Mouse (Mus musculus) kidney, adult 9 months (tissue): ENCODE measurements around the gene Gse1.
A peak's percentile ranks its signal among the peaks of the same experiment; 100 is the strongest.

Experiments used
- DNase-seq: peaks from one replicate; pipeline ENCODE4 v3.0.0; 2022

The Gse1 gene

GRCm38 (mm10) chr8:120426622-120427385 lies 198.5 kb downstream of the Gse1 start:
- no peak for DNase-seq

- DNase-seq = no peak
These were observed 200.2 kb downstream of the Gse1 start for GRCm38 (mm10) chr8:120428492-120428891.

GRCm38 (mm10) chr8:120429116-120429515 lies 200.9 kb downstream of the Gse1 start:
- DNase-seq = no peak

DNA sequence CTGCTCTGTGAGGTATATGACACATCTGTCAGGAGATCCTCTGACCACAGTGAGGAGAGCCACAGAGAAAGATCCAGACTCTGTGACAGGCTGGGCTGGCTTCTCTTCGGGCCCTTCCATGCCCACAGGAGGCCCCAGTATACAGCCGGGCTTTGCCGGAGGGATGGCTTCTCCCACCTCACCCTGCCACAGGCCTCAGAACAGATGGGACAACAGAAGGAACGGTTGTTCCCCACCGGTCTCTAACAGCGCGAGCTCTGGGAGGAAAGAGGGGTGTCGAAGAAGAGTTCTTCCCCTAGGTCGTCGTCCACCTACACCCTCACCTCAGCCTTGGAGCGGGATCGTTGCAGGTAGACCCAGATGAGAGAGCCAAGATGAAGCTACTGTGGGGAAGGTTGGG lies 202.8 kb downstream of the Gse1 start:
- DNase-seq = no peak

DNA sequence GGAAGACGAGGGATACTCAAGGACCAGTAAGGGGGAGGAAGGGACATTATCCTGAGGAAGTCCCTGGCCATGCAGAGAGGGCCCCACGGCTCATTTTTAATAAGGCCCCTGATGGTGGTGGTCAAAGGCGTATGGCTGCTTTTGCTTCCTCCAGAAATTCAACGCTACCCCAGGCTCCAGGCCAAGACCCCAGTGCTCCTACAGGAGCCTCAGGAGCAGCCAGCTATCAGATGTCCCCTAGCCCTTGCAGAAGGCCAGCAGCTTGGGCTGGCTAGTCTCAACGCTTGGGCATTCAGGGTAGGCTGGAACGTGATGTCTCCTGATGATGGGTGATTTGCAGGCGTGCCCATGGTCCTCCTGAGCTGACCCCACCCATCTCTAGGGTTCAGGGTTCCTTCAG lies 204.2 kb downstream of the Gse1 start:
- DNase-seq = no peak

- no peak for DNase-seq
These were observed 204.9 kb downstream of the Gse1 start for GRCm38 (mm10) chr8:120433143-120433542.

- DNase-seq = no peak
These were observed 205.5 kb downstream of the Gse1 start for GRCm38 (mm10) chr8:120433734-120434133.

DNA sequence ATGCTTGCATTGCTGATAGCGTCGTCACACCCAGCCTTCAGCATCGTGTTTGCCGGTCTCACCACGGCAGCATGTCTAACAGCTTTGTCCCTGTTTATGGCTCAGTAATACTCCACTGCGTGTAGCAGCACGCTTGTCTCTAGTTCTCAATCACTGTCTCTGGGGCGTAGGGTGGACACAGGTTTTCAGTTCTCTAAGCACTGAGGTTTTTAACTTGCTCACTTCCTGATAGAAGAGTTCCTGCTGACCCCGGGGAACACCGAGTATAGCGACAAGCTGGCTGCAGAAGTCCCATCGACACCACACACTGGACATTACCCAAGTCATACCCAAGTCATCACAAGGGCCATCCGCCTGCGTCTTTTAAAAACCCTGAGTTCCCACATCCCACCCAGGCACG lies 207.5 kb downstream of the Gse1 start:
- DNase-seq = no peak

DNA sequence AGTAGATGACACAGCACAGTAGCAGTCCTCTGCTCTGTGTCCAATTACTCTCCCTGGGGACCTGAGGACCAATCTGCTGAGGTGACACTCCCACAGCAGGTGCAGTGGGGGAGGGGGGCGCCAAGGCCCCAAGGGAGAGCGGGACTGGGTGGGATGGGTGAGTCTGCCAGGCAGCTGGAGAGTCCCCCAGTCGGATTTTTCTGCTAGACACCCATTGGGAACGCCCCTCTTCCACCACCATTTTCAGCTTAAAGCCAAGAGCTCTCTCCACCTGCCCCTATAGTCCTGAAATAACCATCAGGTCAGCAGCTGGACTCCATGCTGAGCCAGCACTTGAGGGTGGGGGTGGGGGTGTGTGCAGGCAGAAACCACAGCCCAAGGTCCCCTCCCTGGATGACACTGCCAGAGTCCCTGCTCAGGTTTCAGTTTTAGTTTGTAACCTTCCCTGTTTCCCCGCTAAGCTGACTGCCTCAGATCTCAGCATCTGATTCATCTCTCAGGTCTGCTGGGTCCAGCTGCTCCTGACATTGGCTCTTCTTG lies 208.3 kb downstream of the Gse1 start:
- DNase-seq = no peak

- DNase-seq = no peak
These were observed 209.0 kb downstream of the Gse1 start for GRCm38 (mm10) chr8:120437207-120437606.

GRCm38 (mm10) chr8:120437666-120438395 lies 209.6 kb downstream of the Gse1 start:
- DNase-seq = peak; percentile 76

- DNase-seq = no peak
These were observed 211.1 kb downstream of the Gse1 start for GRCm38 (mm10) chr8:120439309-120439708.

DNA sequence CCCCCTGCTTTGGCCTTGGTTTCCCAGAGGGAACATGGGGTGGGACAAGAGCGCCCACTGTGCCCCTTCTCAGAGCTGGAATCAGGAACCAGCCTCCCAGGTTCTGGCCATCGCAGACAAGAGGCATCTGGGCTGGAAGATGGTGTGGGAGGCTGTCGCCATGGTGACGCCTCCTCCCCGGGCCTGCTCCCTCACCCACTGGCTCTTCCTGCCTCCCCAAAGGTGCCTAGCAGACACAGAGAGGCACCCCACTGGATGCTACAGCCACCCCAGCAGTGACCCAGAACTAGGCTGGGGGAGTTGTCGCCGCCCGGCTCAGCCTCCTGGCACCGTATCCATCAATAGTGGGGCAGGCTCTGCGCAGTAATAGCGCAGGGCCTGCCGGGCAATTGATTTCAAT lies 212.5 kb downstream of the Gse1 start:
- DNase-seq = no peak

- peak; percentile 87 for DNase-seq
These were observed 213.4 kb downstream of the Gse1 start for GRCm38 (mm10) chr8:120441637-120442036.

DNA sequence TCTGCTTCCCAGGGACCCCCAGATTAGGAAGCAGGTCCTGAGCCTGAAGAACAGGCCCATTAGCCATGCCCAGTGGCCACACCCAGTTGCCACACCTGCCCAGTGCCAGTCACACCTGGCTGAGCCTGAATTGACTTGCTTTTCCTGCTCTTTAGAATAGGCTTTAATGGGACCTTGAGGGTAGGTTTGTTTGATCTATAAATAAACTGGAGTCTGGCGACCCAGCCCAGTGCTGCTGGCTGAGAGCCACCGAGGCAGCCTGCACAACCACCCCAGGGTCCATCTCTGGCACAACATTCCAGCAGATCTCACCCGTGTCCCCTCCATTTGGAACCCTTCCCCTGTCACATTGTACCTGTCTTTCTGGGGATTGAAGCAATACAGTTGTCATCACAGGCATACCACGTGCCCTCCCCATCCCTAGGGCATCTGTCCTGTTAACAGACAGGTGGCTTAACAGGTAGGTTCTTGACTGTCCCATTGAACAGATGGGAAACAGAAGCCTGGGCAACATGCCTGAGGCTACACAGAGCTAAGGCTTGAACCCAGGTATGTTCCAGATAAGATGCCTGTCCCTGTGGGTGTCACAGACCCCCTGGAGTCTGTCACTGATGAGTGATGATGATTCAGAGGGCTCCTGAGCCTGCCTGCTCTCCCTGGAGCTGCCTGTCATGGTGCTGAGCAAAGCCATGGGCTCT lies 214.2 kb downstream of the Gse1 start:
- peak; percentile 48 for DNase-seq

DNA sequence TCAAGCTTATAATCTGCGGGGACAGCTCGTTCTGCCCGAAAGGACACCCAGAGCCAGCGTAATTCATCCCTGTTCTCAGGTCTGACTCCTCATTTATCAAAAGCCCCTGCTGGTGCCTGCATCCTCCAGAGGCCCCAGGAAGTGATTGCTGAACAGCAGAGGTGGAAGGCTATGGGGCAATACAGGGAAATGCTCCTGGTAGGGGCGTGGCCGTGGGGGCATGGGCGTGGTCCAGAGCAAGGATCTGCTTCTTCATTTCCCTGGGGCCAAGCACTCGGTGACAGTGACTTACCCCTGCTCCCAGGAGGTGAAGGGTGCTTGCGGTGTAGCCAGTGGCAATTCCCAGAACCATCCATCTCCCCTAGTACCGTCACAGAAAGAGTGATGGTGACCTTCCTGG lies 217.0 kb downstream of the Gse1 start:
- no peak for DNase-seq

DNA sequence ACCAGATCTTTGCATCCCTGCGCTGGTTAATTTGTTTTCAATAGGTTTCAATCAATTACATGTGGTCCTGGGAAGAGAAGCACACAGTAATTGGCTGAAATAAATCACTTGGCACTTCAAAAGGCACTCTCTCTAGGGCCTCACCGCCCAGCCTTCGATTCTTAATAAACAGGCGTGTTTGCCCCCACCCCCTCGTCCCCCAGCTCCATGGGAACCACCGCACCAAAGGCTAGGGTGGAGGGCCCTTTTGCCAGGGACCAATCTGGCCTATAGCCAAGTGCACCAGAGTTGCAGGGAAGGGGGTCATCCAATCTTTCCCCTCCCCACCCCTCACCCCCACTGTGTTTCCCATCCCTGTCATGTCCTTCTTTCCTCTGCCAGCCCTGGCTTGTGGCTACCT lies 219.9 kb downstream of the Gse1 start:
- DNase-seq = no peak

- peak; percentile 52 for DNase-seq
These were observed 220.9 kb downstream of the Gse1 start for GRCm38 (mm10) chr8:120449139-120449538.

GRCm38 (mm10) chr8:120449608-120450031 lies 221.4 kb downstream of the Gse1 start:
- DNase-seq = no peak

DNA sequence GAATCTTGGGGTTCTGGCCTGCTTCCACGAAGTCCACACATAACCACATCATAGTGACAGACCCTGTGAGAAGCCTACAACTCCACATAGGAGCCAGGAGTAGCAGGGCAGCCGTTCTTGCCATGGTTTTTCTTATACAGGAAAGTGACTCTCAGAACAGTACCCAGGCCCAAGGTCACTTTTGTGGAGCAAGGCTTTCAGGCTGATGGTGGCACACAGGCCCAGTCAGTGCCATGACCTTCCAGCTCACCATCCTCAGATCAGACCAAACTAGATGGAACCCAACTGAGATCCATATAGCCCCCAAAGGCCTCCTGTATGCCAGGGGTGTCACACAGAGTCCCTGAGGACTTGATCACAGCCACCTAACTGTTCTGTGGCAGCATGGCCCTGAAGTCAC lies 223.9 kb downstream of the Gse1 start:
- no peak for DNase-seq

DNA sequence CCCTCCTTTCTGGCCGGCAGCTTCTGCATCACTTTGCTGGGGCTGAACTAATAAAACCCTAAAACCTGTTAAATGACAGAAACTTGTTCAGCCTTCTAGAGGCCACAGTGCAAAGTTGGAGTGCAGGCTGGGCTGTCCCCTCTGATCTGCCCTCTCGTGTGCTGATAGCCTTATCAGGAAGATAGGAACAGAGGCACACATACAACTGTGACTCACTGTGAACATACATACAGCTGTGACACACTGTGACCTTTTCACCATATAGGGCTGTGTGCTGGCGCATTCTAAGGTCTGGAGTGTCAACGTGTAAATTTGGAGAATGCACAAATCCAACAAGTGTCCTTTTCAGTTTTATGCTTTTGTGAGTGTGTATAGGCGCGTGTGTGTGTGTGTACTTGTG lies 226.1 kb downstream of the Gse1 start:
- DNase-seq = no peak

- DNase-seq = peak; percentile 54
These were observed 232.1 kb downstream of the Gse1 start for GRCm38 (mm10) chr8:120460375-120460774.

DNA sequence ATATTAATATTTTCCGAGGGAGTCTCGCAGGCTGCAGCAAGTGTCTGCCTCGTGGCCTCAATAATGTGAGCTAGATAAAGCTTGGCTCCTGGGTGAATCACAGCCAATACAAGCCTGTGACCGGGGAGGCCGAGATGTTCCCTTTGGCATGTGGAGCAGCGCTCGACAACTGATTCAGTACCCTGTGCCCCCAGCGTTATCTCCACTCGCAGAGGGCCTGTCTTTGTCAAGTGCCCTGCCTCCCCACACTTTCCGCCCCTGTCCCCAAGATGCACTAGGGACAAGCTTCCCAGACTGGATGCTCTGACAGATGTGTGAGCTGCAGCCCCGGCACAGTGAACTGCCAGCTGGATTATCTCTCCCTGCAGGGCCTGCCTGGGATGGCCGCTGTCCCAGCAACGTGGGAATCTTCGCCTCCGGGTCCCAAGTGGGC lies 233.9 kb downstream of the Gse1 start:
- no peak for DNase-seq
